Mouse (Mus musculus): ENCODE measurements around the gene Ppp3r1.

Ppp3r1 gene

DNA sequence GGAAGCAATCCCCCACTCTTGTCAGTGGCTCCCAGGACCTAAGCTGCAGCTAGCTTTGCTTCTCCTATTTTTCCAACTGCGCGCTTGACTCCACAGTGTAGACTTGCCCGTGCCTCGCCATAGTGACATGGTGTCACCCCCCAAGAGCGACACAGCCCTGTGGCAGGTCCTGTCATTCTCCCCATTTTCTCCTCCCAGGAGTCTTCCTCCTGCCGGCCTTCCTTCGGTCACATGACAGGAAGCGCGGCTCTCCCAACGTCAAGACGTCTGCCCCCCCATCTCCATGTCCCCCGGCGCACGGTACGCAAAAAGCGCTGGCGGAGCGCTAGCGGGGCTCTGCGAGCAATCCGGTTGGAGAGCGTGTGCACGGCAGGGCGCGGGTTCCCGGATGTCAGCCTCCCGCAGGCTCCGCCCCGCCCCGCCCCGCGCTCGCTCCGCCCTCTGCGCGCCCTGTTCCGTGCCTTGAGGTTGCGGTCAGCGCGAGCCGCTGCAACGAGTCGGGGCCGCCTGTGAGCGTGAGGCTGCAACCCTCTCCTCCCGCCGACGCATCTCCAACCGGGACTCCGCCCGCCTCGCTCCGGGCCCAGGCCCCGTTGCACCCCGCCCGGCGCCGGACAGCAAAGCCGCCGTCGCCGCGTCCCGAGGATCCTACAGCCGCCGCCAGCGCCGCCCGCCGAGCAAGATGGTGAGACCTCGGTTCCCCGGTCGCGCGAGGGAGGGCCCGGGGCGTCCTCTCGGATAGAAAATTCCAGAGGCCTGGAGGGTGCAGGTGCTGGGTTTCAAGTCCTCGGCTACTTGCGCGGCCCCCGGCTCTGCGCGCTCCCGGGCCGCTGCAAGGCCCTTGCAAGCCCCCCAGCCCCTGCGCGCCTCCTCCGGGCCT is at the start of gene Ppp3r1:
Gene Ppp3r1, plus strand, starts transcription at position 406 of the 880 bp plus-strand sequence.
- in situ Hi-C loops (cut with MboI, MseI): loop anchor here (5.0 kb wide), 1 partner anchor 212 kb away; no protein-coding TSS in a partner anchor

DNA sequence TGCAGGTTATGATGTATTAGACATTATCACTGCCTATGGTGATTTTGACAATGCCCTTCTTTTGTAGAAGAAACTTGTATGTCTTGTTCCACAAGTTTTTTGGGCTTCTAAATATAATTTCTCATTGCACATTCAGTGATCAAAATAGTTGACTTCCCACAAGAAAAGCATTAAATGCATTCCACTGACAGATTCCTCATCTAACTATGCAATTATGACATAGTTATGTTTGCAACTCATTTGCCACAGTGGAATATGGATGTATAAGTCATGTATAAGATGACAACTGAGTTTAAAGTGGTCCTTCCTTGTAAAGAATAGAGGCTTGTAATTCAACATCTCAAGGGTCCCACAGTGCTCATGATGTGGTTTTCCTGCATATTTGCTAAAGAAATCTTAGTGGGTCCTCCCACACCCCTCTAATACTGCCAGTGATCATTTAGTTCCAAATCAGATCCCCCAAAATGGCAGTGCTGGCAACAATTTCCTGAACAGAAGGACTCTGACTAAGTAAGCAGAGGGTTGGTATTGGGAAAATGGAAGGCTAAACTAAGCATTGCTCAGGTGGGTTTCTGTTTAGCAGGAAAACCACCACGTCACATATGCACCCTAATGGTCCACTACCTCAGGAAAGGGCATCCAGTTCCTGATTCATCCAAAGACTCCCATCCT is 46.5 kb upstream of the Ppp3r1 start:
- in situ Hi-C loops (cut with MboI, MseI): no loop called here

DNA sequence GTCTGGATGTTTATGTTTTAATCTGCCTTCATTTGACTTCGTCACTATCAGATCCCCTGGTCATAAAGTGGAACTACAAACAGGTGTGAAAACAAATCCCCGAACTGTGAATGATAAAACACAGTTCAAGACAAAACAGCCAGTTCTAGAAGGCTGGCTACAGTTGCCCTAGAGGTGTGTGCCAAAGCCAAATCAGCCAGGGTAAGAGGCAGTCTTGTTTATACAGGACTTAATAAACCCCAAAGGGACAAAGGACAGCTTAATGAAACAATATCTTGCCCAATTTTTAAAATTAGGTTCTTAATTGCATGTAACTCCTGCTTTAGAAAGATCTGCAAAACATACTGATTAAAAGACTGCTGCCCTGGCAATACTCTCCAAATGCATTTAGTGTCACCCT is 32.6 kb upstream of the Ppp3r1 start:
- in situ Hi-C loops (cut with MboI, MseI): loop anchor here (5.0 kb wide), 1 partner anchor 84 kb away; no protein-coding TSS in a partner anchor

DNA sequence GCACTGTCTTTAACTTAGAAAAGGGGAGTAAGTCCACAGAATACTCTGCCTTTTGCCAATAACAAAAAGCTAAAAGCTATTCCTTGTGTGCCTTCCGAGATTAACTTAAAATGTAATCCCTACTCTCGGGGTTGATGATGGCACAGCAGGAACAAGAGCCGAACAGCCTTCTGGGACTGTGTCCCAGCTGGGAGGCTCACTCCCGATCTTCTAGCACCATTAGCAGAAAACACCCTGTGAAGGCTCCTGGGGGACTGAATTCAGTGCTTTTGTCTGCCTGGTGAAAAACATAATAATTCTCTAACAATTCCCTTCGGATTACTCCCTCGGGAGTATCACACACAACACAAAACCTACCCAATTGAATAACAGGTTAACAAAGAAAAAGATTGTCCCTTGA is 23.4 kb upstream of the Ppp3r1 start:
- in situ Hi-C loops (cut with MboI, MseI): no loop called here

DNA sequence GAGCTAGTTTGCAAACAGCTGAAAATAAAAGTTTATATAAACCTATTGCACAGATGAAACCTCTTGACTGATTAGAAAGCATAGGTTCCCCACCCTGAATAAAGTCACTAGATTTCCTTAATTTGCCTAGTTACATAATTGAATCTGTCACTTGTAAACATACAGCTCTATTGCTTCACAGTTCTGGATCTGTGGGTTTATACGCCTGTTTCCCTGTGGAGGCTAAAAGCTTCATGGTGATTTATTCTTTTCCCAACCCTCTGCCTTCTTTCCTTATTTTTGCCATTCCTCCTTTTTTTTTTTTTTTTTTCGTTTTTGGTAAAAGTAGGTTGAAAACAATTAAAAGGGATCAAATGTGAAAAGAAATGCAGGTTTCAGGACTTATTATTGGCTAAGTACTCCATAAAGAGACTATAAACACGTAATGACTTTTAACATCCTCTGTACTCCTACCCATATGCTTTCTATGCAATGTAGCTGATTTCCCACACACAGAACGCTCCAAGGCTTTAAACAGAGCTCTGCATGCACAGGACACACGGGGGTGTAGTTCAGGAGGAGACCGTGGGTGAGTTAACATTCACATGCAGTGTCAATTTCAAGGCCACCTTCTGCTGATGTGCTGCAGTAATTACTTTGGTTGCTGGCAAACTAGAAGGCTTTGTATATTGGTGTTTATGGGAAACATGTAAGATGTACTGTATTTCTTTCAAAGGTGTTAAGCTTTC is 20.6 kb upstream of the Ppp3r1 start:
- in situ Hi-C loops (cut with MboI, MseI): no loop called here

DNA sequence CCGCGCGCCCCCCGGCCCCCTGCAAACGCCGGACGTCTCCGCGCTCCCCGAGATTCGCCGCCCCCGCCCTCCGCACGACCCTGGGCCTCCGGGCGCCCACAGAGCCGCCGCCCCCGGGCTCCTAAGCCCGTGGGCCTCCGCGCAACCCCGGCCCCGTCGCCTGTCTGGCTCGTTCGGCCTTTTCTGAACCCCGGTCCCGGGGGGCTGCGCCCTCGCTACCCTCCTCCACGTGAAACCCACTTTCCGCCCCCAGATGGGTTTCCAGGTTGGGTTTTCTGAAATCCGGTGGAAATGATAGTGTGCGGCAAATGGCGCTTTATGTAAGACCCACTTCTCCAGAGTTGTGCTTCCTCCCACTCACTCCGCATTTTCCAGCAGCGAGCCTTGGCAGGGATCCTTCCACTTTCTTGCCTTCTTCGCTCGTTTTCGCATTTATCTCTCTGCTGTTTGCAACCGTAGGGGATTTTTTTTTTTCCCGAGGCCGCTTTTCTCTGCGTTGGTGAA is 727 bp downstream of the Ppp3r1 start:
- in situ Hi-C loops (cut with MboI, MseI): loop anchor here (5.0 kb wide), 1 partner anchor 212 kb away; no protein-coding TSS in a partner anchor

DNA sequence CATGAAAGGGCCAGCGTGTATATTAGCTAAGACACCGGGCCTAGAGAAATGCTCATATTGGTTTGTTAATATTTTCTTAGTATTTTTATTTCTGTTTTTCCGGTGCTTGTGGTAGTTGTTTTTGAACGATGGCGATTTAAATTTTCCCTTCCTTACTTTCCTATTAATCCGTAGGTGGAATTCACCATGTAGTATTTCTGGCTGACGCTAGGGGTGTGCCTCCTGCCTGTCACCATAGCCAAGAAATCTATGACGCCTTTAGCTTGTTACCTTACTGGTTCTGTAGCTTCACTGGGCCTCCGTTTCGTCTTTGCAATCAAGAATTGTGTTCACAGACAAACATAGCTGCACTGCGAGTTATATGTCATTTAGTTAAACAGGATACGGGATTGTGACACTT is 1.2 kb downstream of the Ppp3r1 start:
- in situ Hi-C loops (cut with MboI, MseI): no loop called here

DNA sequence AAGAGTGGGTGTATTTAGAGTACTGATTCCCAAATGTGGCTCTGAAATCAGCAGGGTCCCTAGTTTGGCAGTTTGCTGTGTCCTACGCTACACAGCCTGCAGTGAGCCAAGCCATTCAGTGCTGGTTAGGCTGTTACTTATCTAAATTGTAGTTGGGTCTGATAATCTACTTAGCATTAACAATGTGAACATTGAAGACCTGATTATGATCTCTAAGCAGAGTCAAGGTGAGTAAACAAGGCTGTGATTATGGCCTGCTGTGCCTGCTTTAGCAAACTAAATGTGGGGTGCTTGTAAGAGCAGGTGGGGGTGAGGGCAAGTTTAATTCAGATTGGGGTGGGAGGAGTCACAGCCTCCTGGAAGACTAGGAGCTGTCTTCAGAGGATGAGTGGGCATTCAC is 4.9 kb downstream of the Ppp3r1 start:
- in situ Hi-C loops (cut with MboI, MseI): no loop called here

DNA sequence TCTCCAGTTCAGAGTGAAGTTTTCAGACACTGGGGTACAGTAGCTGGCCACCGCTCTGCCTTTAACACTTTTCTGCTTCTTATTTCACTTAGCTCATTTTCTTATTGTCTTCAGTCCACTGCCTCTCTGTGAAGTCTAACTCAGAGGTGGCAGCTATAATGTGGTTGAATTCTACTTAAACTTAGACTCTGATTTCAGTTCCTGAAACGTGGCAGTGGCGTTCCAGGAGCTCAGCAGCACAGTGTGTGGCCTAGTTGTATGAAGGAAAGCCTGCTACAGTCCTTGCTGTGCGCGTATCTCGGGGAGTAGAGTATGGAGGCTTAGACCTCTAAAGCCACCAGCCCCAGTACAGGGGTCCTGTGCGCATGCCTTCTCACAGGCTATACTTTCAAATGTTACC is 7.6 kb downstream of the Ppp3r1 start:
- in situ Hi-C loops (cut with MboI, MseI): no loop called here

DNA sequence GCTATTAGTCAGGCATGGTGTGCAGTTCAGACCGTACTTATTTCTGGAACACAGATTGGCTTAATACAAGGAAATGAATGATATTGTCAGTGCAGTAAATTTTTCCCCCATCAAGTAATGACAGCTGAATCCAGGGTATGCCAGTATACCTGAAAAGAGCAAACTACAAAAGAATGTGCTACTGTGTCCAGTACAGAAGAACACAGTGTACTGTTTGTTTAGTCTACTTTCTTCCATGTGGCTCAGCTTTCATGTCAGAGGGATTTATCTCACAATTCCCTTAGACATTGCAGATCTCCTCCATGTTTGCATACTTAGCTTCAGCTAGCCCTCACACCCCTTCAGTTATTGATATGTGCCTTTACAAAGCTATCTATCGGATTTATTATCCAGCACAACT is 10.2 kb downstream of the Ppp3r1 start:
- in situ Hi-C loops (cut with MboI, MseI): no loop called here

DNA sequence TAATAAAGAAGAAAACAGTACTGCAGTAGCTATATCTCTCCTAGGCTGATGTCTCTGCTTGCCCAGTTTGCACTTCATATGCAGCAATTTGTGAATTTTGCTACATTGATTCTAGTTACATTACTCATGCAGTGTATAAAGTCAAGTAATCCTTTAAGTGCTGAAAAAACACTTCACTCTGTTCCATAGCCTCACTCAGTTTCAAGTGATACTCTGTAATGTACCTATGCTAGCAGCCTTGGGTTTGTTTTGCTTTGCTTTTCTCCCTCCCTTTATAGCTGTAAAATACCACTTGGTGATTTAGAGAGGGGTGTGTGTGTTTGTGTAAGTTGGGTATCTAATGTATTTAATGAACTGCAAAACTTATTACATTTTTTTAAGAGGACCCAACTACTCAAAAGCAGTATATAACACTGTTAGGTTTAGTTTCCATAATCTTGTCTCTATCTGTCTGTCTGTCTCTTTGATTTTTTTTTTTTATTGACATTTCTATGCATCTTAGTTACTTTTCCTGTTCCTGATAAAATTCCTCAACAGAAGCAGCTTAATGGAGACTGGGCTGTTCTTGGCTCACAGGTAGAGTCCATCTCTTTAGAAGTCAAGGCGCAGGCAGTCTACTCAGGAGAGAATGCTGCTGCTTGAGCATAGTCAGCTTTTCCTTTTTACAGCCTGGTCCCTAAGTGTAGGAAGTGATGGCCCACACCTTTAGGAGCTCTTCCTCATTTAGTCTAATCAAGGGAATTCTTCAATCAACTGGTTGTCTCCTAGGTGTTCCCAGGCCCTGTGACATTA is 12.1 kb downstream of the Ppp3r1 start:
- in situ Hi-C loops (cut with MboI, MseI): no loop called here

DNA sequence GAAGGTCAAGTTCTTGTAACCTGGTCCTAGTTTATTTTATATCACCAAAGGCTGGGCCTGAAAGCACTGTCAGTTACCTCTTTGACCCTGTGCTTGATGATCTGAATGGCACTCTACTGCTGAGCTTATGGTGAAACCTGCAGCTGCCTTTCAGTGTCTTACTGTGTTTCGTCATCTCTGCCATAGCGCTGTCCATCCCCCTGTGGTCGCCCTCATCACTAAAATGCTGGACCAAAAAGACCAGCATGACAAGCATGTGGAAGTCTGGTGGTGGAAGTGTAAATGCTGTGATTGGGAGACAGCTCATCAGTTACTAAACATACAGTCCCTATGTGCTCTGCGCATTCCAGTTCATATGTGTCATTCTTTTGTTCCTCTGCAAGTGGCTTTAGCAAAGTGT is 13.2 kb downstream of the Ppp3r1 start:
- in situ Hi-C loops (cut with MboI, MseI): no loop called here

DNA sequence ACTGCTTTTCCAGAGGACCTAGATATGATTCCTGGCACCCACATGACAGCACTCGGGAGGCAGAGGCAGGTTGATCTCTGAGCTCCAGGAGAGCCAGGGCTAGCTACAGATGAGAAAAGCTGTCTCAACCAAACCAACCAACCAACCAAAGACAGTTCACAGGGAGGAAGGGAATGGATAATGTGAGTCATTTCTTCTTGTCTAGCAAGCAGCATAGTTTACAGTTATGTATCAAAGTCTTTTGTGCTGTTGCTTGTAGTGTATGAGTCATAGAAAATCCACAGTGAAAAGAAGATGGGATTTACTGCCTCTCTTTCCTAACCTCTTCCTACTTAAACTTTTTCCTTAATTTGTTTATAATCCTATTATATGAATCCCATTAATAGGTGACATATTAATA is 17.6 kb downstream of the Ppp3r1 start:
- in situ Hi-C loops (cut with MboI, MseI): no loop called here

DNA sequence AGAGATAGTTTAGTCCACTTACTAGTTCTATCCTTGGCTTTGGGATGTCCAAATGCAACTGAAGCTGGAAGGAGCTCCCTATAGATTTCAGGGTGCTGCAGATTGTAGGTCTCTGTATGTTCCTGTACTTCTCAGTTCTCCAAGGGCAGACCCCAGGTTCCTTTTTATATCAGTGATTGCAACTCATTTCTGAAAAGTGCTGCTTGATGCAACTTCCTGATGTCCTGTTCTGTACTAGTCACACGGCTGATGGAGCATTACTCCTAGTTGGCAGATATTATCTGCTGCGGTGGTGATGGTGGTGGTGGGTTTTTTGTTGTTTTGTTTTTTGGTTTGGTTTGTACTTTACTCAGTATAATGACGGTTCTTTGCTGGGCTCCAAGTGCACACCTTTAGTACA is 21.7 kb downstream of the Ppp3r1 start:
- in situ Hi-C loops (cut with MboI, MseI): no loop called here

DNA sequence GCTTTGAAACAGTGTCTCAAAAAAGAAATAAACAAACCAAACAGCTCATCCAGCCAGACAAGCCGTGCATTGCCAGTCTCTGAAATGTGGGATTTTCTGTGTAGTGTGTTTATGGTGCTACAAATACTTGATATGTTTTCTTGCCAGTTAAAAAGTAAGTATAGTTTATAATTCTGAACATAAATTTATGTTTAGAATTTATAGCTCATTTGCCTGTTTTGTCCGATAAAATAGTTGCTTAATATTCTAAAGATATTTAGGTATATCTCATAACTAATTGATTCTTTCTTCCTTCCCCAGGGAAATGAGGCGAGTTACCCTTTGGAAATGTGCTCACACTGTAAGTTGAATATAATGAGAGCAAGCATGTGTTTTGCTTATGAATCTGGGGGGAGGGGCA is 22.7 kb downstream of the Ppp3r1 start, which contains the start of gene Wdr92:
Gene Wdr92, plus strand, starts transcription at position 301 of the 400 bp plus-strand sequence.
- in situ Hi-C loops (cut with MboI, MseI): no loop called here

DNA sequence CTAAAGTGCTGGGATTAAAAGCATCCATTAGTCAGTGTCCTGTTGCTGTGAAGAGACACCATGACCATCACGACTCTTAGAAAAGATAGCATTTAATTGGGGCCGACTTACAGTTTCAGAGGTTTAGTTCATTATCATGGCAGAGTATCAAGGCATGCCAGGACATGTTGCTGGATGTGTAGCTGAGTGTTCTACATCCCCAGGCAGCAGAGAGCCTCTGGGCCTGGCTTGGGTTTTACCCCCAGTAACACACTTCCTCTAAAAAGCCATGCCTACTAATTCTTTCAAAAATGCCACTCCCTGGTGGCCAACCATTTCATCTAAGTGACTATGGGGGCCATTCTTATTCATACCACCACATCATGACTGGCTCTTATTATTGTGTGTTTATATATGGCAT is 24.1 kb downstream of the Ppp3r1 start:
- in situ Hi-C loops (cut with MboI, MseI): no loop called here

DNA sequence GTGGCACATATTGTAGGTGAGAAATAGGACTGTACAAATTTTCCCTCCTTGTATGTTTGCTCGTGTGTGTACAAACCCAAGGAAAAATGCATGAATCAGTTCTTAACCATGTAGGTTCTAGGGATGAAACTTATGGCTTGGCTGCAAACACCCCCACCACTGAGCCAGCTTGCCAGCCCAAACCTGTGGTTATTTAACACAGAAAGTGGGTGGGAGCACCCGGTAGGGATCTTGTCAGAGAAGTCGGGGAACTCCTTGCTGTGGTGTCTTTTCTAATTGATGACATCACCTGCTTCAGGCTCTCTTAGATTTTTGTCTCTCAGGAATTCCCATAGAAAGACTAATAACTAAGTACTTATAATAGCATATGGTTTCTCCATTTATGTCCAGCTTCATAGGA is 28.6 kb downstream of the Ppp3r1 start:
- in situ Hi-C loops (cut with MboI, MseI): no loop called here

DNA sequence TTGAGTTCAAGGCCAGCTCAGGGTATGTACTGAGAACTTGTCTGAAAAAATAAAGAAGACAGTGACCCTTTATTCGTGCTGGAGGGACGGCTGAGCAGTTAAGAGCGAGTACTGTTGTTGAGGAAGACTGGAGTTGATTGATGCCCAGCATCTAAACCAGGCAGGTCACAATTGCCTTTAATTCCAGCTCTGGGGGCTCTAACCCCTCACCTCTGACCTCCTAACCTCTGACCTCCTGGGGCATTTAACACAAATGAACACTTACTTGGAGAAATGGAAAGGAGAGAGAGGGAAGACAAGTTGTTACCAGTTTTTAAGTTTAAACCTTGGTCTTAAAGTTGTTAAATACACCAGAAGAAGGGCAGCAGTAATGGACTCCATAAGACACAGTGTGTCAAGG is 29.7 kb downstream of the Ppp3r1 start:
- in situ Hi-C loops (cut with MboI, MseI): no loop called here

DNA sequence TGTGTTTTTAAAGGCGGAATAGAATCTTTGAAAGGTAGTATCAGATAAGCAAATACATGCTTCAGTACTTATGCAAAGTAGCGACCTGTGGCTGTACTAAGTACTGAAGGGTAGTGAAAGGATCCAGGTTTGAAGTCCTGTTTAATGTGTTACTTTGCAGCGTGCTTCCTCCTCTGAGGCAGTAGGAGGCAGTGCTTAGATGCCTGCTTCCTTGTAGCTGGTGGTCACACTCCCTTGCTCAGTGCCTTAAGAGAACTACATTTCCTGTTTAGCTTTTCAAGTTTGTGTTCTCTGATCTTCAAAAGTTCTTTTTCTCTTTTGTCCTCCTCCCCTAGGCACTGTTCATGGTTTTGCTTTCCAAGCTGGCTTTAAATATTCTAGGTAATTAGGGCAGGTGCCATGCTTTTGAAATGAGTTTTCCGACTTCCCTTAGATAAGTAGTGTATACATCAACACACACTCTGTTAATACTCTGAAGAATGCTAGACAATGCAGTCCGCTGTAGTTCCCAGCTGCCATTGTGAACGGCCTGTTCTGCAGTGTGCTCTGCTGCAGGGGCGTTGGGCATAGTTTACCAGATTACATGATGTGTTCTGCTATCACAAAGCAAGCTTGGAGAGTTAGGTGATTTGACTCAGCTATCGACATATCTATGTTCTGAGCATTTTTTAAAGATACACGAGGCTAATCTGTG is 33.2 kb downstream of the Ppp3r1 start:
- in situ Hi-C loops (cut with MboI, MseI): no loop called here

DNA sequence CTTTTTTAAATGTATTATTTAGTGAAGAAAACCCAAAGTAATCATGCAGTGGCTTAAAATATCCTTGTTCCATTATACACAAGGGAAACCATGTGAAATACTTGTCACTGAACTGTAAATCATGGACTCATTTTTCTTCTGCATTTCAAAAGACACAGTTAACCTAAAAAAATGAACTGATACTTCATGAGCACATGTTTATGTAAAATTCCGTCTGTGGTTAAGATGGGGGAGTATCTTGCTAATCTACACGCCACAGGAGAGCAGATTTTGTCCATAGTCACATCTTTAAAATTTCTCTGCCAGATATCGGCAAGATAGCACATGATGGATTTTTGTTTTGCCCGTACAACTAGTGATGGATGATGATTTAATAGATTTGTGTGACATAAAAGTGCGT is 40.1 kb downstream of the Ppp3r1 start:
- in situ Hi-C loops (cut with MboI, MseI): no loop called here
